Mouse (Mus musculus) bone marrow, adult 2 months (tissue): ENCODE results near the gene Pik3cg.

Experiments used
- CTCF ChIP-seq: fragments of 200-500 bp; IDR thresholded peaks from 2 replicates; pipeline ENCODE4 v1.5.1; 2011; ENCODE audit warnings: low read length, control low read depth; ENCODE audit not compliant: control insufficient read depth, insufficient read depth
- POLR2A ChIP-seq: fragments of 200-500 bp; IDR thresholded peaks from 2 replicates; pipeline ENCODE4 v1.6.1; 2011; ENCODE audit warnings: low read depth, mild to moderate bottlenecking, control low read depth, low read length, borderline replicate concordance; ENCODE audit not compliant: control insufficient read depth

GRCm38 (mm10) chr12:32183584-32183983, 24.9 kb downstream of the Pik3cg start:
- TF ChIP-seq CTCF (no peak), POLR2A (no peak)
